Mouse (Mus musculus) spleen, postnatal 4 days (tissue): ENCODE data around the gene Smim4.
A peak's percentile ranks its signal among the peaks of the same experiment; 100 is the strongest.

ENCODE experiments used
- DNase-seq, 2 experiments: peaks; one replicate each; pipeline ENCODE4 v3.0.0; 2022; ENCODE audit warnings: low spot score in 2 of 2

Gene Smim4

DNA sequence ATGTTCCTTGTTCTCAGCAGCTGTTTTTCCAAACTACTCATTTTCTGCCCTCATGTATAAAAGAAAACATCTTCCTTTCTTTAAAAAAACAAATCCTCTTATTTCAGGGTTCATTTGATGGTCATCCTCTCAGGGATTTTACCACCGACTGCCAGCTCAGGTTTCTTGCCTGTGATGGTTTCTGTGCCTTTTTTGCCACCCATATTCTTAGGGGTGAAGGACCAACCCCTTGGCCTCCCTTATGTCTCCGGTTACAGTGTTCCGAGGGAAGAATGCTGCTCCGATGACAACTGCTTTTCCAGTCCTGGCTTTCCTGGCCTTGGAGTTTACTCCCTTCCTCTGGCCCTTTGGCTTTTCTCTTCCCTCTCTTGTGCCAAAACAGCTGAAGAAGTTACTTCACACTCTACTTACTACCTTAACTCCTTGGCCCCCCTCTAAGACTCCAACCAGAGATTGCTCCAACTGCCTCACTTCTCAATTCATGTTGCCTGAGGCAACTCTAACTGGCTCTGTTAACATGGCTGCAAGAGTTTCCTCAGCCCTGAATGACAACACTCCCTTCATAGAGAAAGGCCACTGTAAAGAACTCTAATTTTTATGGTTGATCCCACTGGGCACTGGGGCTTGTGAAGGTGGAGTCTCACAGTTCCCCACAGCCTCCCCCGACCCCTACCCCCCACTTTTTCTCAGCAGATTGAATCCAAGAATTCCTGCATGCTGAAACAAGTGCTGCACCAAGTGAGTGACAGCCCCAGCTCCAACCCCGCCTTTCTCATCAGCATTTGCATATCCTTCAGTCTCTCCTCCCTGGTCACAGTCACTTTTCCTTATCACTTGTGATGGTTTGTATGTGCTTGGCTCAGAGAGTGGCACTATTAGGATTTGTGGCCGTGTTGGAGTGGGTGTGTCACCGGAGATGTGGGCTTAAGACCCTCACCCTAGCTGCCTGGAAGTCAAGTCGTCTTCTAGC lies 3.4 kb downstream of the Smim4 start:
- peak; percentile 13 to 53 for DNase-seq

- DNase-seq, result no peak
Measured at GRCm38 (mm10) chr14:31115522-31115921, 13.2 kb downstream of the Smim4 start.

GRCm38 (mm10) chr14:31114011-31114410 lies 14.7 kb downstream of the Smim4 start:
- DNase-seq, result no peak

DNA sequence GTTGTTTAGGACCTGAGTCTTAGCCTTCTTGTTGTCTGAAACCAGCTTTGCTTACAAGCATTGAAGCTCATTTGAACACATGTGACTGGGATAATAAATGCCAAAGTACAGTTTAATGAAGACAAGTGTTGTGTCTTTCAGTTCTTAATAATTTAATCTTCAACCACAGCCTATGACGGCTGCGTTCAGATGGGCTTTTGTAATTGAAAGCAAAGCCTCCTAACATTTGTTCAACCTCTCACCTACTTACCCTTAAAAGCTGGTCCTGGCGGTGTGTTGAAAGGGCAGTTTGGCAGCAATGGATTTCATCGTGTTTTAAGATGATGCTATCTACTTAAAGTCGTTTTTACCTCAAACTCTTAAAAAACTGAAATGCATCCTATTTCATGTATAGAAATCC lies 16.6 kb downstream of the Smim4 start:
- DNase-seq, result no peak

DNA sequence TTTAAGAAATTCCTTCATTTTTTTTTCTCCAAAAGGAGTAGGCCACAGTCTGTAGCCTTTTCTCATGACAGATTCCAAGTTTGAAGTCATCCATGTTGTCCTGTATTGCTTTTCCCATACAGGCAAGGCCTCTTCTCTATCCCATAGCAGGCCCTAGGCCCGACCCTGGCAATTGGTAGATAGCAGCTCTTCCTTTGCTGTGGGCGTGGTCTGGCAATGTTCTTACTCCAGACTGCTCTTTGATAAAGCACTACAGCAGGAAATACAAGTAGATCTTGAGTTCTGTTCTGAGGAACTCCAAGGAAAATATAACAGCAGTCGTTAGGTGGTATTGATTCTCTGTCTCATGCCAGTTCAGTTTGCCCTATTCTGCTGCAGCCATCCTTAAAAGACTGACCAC lies 18.1 kb downstream of the Smim4 start:
- DNase-seq, result peak in 1 of 2 experiments; percentile 26

DNA sequence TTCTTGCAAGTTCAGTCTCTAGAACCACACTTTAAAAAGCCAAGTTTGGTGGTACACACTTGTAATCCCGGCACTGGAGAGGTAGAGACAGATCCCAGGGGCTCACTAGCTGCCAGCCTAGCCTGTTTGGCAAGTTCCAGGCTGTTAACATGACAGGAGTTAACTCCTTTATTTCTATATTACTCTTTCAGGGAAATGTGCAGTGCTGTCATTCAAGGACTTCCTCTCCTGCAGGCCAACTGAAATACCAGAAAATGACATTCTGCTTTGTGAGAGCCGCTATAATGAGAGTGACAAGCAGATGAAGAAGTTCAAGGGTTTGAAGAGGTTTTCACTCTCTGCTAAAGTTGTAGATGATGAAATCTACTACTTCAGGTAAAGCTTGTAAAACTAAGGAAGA lies 23.6 kb downstream of the Smim4 start:
- DNase-seq, result no peak

DNA sequence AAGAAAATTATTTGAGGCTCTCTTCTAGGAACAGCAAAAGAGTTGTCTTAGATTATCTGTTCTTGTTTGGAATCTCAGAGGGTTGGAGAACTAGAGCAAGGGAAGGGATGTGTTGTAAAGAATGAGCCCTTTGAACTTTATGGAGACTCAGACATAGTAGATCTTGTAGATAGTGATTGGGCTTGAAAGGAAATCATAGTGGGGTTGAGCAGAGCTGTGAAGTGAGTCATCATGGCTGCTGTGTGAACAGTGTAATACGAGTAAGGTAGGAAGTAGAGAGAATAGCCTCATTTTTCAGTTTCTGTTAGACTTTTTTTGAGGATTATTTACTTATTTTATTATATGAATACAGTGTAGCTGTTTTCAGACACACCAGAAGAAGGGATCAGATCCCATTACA lies 38.8 kb downstream of the Smim4 start:
- DNase-seq, result no peak

- DNase-seq, result no peak
Measured at GRCm38 (mm10) chr14:31088515-31088914, 40.2 kb downstream of the Smim4 start.

DNA sequence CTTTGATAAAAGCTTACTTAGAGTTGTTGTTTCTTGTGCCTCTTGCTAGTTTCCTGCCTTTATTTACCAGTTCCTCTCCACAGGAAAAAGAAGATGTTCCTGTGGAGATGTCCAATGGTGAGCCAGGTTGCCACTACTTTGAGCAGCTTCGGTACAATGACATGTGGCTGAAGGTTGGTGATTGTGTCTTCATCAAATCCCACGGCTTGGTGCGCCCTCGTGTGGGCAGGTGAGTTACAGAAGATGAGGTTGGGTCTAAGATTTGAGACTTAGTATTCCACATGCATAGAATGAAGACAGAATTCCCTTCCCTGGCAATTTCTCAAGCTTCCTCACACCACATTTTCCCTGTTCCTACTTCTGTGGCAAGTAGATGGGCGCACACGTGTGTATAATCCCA lies 41.3 kb downstream of the Smim4 start:
- no peak for DNase-seq

- DNase-seq, result no peak
Measured at GRCm38 (mm10) chr14:31081147-31081546, 47.6 kb downstream of the Smim4 start.

DNA sequence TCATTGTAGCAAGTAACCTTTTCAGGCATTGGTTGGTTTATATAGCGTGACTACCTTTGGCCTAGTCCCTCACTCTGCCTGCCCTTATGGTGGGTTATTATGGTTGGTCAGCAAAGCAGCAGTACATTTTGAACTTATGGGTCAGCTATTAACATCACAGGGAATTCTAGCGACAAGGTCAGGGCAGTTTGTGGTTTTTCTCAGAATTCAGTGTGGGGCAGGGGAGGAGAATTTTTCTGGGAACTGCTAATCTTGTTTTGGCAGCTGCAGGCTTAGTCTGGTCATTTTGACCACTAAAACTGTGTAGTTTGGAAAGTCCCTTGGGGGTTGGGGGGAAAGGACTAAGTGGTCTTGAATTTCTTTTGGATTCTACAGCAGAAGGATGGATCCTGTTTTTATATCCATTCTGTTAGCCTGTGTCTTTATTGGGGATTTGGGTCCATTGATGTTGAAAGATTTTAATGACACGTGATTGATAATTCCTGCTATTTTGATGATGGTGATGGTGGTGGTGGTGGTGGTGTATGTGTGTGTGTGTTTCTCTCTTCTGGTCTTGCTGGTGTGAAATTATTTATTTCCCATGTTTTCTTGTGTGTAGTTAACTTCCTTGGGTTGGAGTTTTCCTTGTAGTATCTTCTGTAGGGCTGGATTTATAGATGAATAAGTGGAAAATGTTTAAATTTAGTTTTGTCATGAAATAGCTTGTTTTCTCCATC lies 49.3 kb downstream of the Smim4 start:
- no peak for DNase-seq

DNA sequence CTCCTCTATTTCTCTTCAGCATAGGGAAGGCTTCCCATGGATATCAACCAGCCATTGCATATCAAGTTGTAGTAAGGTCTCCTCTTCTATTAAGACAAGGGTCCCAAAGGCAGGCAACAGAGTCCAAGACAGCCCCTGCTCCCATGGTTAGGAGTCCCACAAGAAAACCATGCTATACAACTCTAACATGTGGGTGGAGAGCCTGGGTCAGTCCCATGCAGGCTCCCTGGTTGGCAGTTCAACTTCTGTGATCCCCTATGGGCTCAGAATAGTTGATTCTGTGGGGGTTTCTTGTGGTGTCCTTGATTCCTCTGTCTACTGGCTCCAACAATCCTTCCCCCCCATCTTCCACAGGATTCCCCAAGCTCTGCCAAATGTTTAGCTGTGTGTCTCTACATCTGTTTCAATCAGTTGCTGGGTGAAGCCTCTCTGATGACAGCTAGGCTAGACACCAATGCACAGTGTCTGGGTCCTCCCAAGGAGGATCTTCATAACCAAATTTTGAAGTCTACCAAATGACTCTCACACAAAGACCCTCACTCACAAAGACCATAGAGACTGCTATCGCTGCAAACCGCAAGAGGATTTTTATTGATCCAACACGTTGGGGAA lies 50.1 kb downstream of the Smim4 start:
- DNase-seq, result no peak

- no peak for DNase-seq
Measured at GRCm38 (mm10) chr14:31069086-31069733, 59.5 kb downstream of the Smim4 start.

GRCm38 (mm10) chr14:31062277-31062676 lies 66.5 kb downstream of the Smim4 start:
- no peak for DNase-seq

GRCm38 (mm10) chr14:31045817-31046216 lies 82.9 kb downstream of the Smim4 start:
- peak in 1 of 2 experiments; percentile 27 for DNase-seq

- DNase-seq, result no peak
Measured at GRCm38 (mm10) chr14:31045296-31045695, 83.5 kb downstream of the Smim4 start.
